Mouse (Mus musculus): Measurements from ENCODE around the gene Siva1.

DNA sequence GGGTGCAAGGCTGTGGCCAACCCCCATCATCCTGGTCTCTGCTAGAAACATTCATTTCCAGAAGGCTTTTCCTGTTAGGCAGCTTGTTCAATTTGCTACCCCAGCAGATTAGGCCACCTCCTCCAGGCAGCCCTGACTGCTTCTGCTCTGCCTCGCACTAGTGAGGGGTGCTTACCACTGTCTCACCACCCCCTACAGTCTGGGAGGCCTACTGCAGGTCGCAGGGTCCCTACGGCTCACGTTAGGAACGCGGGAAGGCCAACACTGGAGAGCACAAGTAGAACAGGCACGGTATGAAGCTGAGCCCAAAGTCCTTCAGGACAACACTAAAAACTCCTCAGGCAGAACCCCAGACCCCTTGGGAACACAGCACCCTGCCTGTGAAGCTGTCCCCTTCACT is 27.4 kb downstream of the Siva1 start:
- TF ChIP-seq POLR2A (IDR thresholded peaks at IDR 0.05; ENCODE audit: borderline replicate concordance, extremely low read depth, low read depth, low read length): no peak
- TF ChIP-seq CTCF (IDR thresholded peaks at IDR 0.05; ENCODE audit: insufficient read depth, low read length): peak; percentile 20; the same call in 1 of the 2 replicates
